In the genomic region with DNA sequence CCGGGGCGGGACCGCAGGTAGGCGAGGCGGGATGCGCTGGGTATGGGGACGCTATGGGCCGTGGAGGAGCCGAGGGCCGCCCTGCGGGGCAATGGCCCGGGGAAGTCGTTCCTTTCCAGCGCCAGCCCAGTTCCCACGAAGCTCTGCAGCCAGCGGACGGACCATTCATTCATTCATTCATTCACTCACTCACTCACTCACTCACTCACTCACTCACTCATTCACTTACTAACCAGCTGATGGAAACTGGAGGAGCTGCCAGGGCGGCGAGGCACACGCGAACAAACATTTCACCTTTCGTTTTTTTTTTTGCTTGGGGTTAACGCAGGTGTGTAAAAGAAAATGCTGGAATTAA, we compare ENCODE assay signal across 8 mouse cellular contexts. TPM values are rescaled to one million over a fixed set of nuclear protein-coding genes. Genes with fewer than 3 reads are reported as not detected.
DNase-seq lines count a peak whose midpoint lies in the region; ATAC-seq and TF ChIP-seq lines count a peak whose summit lies in the region.

No protein-coding gene starts in this region.

- peak overlapping the region; percentile 74 for H3K4me3 ChIP-seq in heart, embryonic 12.5 days
- H3K4me3 ChIP-seq in E14TG2a.4 (replicated peaks; ENCODE audit: low read length) = peak overlapping the region; percentile 92
- H3K4me3 ChIP-seq in forebrain, embryonic 15.5 days = peak overlapping the region; percentile 71
- H3K4me3 ChIP-seq in liver, embryonic 15.5 days (replicated peaks) = peak overlapping the region; percentile 82

- DNase-seq in heart, adult 9 months (ENCODE audit: low spot score in 2 of 2) = no peak
- no peak for DNase-seq in frontal cortex, postnatal 14 days (ENCODE audit: low spot score in 2 of 2)
- DNase-seq in adrenal gland, postnatal 25 days = no peak
- no peak for DNase-seq in cerebellum, adult 11-12 months

- ATAC-seq in heart, embryonic 12.5 days (ENCODE audit: insufficient number of reproducible peaks, low FRiP score) = no peak
- no peak for ATAC-seq in forebrain, embryonic 15.5 days (replicated peaks)
- ATAC-seq in liver, embryonic 15.5 days (ENCODE audit: insufficient read depth) = no peak

- WGBS in heart, embryonic 12.5 days = 1% methylated on average over 23 of the region's 23 CpGs
- WGBS in forebrain, embryonic 15.5 days = 3% methylated on average over 22 of the region's 23 CpGs
- WGBS in liver, embryonic 15.5 days (ENCODE audit: insufficient replicate concordance) = under 1% methylated on average over 23 of the region's 23 CpGs

- no peaks in the 10 kb centered on the region for H3K27me3 ChIP-seq in heart, embryonic 12.5 days (replicated peaks)
- no peaks in the 10 kb centered on the region for H3K27me3 ChIP-seq in E14TG2a.4 (ENCODE audit: insufficient read depth, low read length)
- no peaks in the 10 kb centered on the region for H3K27me3 ChIP-seq in forebrain, embryonic 15.5 days
- H3K27me3 ChIP-seq in liver, embryonic 15.5 days = no peaks in the 10 kb centered on the region

- H3K9ac ChIP-seq in heart, embryonic 12.5 days = peak overlapping the region; percentile 74
- peak overlapping the region; percentile 82 for H3K9ac ChIP-seq in forebrain, embryonic 15.5 days (replicated peaks)
- peak overlapping the region; percentile 72 for H3K9ac ChIP-seq in liver, embryonic 15.5 days

- H3K9me3 ChIP-seq in heart, embryonic 12.5 days (replicated peaks) = no peaks in the 10 kb centered on the region
- no peaks in the 10 kb centered on the region for H3K9me3 ChIP-seq in E14TG2a.4 (ENCODE audit: low read length)
- no peaks in the 10 kb centered on the region for H3K9me3 ChIP-seq in forebrain, embryonic 15.5 days
- no peaks in the 10 kb centered on the region for H3K9me3 ChIP-seq in liver, embryonic 15.5 days (replicated peaks)

- H3K36me3 ChIP-seq in heart, embryonic 12.5 days = peaks cover 9% of the 10 kb centered on the region
- H3K36me3 ChIP-seq in E14TG2a.4 (ENCODE audit: insufficient read depth, low read length) = peaks cover 33% of the 10 kb centered on the region
- H3K36me3 ChIP-seq in forebrain, embryonic 15.5 days = no peaks in the 10 kb centered on the region
- peaks cover 27% of the 10 kb centered on the region for H3K36me3 ChIP-seq in liver, embryonic 15.5 days (replicated peaks)

- peak overlapping the region; percentile 77 for H3K4me2 ChIP-seq in heart, embryonic 12.5 days
- H3K4me2 ChIP-seq in forebrain, embryonic 15.5 days (replicated peaks) = peak overlapping the region; percentile 73
- peak overlapping the region; percentile 83 for H3K4me2 ChIP-seq in liver, embryonic 15.5 days

- no peak for TF ChIP-seq CTCF in E14TG2a.4 (conservative IDR thresholded peaks at IDR 0.05; ENCODE audit: low read length)

- H3K27ac ChIP-seq in heart, embryonic 12.5 days (ENCODE audit: poor library complexity, severe bottlenecking) = no peak overlapping the region
- H3K27ac ChIP-seq in forebrain, embryonic 15.5 days (replicated peaks) = peak overlapping the region; percentile 54; the same call in 1 of the 2 replicates
- H3K27ac ChIP-seq in liver, embryonic 15.5 days (replicated peaks) = peak overlapping the region; percentile 74

- peaks cover 41% of the 10 kb centered on the region for H3K4me1 ChIP-seq in heart, embryonic 12.5 days (replicated peaks)
- H3K4me1 ChIP-seq in E14TG2a.4 (replicated peaks; ENCODE audit: low read depth, low read length) = peaks cover 26% of the 10 kb centered on the region
- H3K4me1 ChIP-seq in forebrain, embryonic 15.5 days = peaks cover 22% of the 10 kb centered on the region
- H3K4me1 ChIP-seq in liver, embryonic 15.5 days (replicated peaks) = peaks cover 38% of the 10 kb centered on the region

RNA-seq across cellular contexts. Expression of a gene that starts 0.3 kb away (rescaled TPM):
- 75.3 and 75.4 TPM in 2 replicates for polyA plus RNA-seq in heart, embryonic 12.5 days (2016; fragmentation: Nextera tagmentation; extraction: Ambion mirVana)
- polyA plus RNA-seq in forebrain, embryonic 15.5 days (2015; fragmentation: Nextera tagmentation; extraction: Ambion mirVana) = 105 and 106 TPM in 2 replicates
- 60.8 and 68.3 TPM in 2 replicates for polyA plus RNA-seq in liver, embryonic 15.5 days (2015; fragmentation: Nextera tagmentation; extraction: Ambion mirVana)
- total RNA-seq in adrenal gland, postnatal 25 days (2021) = 23.3 and 23.9 TPM in 2 replicates
